Mouse (Mus musculus): ENCODE results near the gene Myh14.

DNA sequence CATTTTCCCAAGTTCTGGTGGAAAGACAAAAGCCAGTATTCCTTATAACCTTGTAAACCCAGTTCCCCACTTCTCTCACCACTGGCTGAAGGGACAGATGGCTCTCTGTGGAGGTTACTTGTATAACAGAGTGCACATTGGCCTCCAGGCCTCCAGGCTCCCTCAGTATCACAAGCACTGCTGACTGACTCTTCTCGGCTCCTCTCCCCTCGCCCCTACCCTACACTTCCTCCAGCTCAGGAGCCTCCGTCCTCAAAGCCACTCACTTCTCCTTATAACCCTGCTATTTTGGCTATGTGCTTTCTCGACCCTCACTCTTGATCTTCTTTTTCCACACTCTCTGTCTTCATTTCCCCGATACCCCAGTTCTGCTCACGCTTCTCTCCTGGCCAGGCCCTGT is 105.2 kb downstream of the Myh14 start:
- TF ChIP-seq CTCF (IDR thresholded peaks at IDR 0.05 in 2 of 3, conservative IDR thresholded peaks at IDR 0.05 in 1 of 3; ENCODE audit: control insufficient read depth in 1 of 3, insufficient read depth in 1 of 3, low read depth in 2 of 3, low read length in 3 of 3, poor library complexity in 1 of 3, severe bottlenecking in 1 of 3) (no peak), BHLHE40 (IDR thresholded peaks at IDR 0.05; ENCODE audit: borderline replicate concordance, low read depth, low read length) (no peak), POLR2AphosphoS2 (IDR thresholded peaks at IDR 0.05; ENCODE audit: low read length) (no peak), SMC3 (IDR thresholded peaks at IDR 0.05; ENCODE audit: low read depth, low read length) (no peak), TBP (IDR thresholded peaks at IDR 0.05; ENCODE audit: low read depth, low read length) (no peak), MAFK (IDR thresholded peaks at IDR 0.05; ENCODE audit: borderline replicate concordance, low read depth, low read length) (no peak), GATA1 (IDR thresholded peaks at IDR 0.05; ENCODE audit: low read depth, low read length) (no peak), NRF1 (IDR thresholded peaks at IDR 0.05; ENCODE audit: insufficient read depth, low read depth, low read length, poor library complexity, severe bottlenecking) (no peak), ETS1 (IDR thresholded peaks at IDR 0.05; ENCODE audit: low read depth, low read length) (no peak), ELF1 (IDR thresholded peaks at IDR 0.05; ENCODE audit: low read depth, low read length) (no peak), ZKSCAN1 (IDR thresholded peaks at IDR 0.05; ENCODE audit: low read depth, low read length) (no peak), MYB (IDR thresholded peaks at IDR 0.05; ENCODE audit: low read depth, low read length) (no peak), POLR2A (IDR thresholded peaks at IDR 0.05; ENCODE audit: control insufficient read depth in 1 of 2, insufficient read depth in 1 of 2, low read depth in 1 of 2, low read length in 2 of 2, poor library complexity in 1 of 2) (no peak), TCF12 (IDR thresholded peaks at IDR 0.05; ENCODE audit: low read depth, low read length) (no peak)

Data from MEL (cell line).